In the genomic region with DNA sequence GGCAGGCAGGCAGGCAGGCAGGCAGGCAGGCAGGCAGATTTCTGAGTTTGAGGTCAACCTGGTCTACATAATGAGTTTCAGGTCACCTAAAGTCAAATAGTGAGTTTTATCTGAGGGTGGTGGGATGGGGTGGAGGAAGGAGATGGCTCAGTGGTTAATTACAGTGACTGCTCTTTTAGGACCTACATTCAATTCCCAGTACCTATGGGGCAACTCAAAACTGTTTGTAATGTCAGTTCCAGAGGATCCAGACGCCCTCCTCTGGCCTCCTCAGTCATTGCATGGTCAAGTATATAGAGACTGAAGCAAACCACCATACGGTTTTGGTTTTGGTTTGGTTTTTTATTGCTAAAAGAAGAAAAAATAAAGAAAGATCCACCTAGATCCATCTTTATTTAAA, we compare ENCODE assay signal across 8 mouse cellular contexts. TPM values are rescaled to one million over a fixed set of nuclear protein-coding genes. Genes with fewer than 3 reads are reported as not detected.
DNase-seq lines count a peak whose midpoint lies in the region; ATAC-seq and TF ChIP-seq lines count a peak whose summit lies in the region.
"Had no signal": no experiment of that assay in that cellular context is flagged by ENCODE, and none has a peak within 500 bp of the region (broad histone marks: within the 10 kb centered on the region; RNA-seq: fewer than 3 reads in every experiment).

No protein-coding gene starts in this region.

- H3K27me3 ChIP-seq in kidney, embryonic 16.5 days (ENCODE audit: insufficient read depth, low read length), result no peaks in the 10 kb centered on the region
- H3K27me3 ChIP-seq in spleen, adult 2 months (ENCODE audit: control insufficient read depth, insufficient read depth, low read length), result no peaks in the 10 kb centered on the region
- H3K27me3 ChIP-seq: limb, embryonic 12.5 days had no signal

- no peak overlapping the region for H3K4me3 ChIP-seq in kidney, embryonic 16.5 days (ENCODE audit: low read length)
- no peak overlapping the region for H3K4me3 ChIP-seq in spleen, adult 2 months (ENCODE audit: extremely low read depth, insufficient read depth, insufficient read length)
- H3K4me3 ChIP-seq: limb, embryonic 12.5 days had no signal

- H3K4me2 ChIP-seq in kidney, embryonic 16.5 days (replicated peaks; ENCODE audit: low read depth, low read length), result no peak overlapping the region
- H3K4me2 ChIP-seq: limb, embryonic 12.5 days had no signal

- H3K36me3 ChIP-seq in kidney, embryonic 16.5 days (ENCODE audit: insufficient read depth, low read length), result 0 out of 2 replicates have a peak, but pooled peaks cover 5% of the 10 kb centered on the region
- no peaks in the 10 kb centered on the region for H3K36me3 ChIP-seq in spleen, adult 2 months (ENCODE audit: control insufficient read depth, insufficient read depth, low read length)

- peaks cover 5% of the 10 kb centered on the region for H3K4me1 ChIP-seq in kidney, embryonic 16.5 days (ENCODE audit: insufficient read depth, low read length)
- peaks cover 13% of the 10 kb centered on the region for H3K4me1 ChIP-seq in spleen, adult 2 months (ENCODE audit: control insufficient read depth, insufficient read depth, insufficient read length)
- H3K4me1 ChIP-seq: limb, embryonic 12.5 days had no signal

- H3K9me3 ChIP-seq in kidney, embryonic 16.5 days (ENCODE audit: low read length), result no peaks in the 10 kb centered on the region
- H3K9me3 ChIP-seq: limb, embryonic 12.5 days had no signal

- no peak overlapping the region for H3K9ac ChIP-seq in kidney, embryonic 16.5 days (replicated peaks; ENCODE audit: low read length)
- H3K9ac ChIP-seq: limb, embryonic 12.5 days had no signal

- DNase-seq in kidney, postnatal 10 days, result peak; percentile 48
- DNase-seq in MEL-GATA-1-ER (ENCODE audit: extremely low read depth, low read depth), result peak; percentile 24
- DNase-seq in induced T-regulatory cell, adult 2 months (ENCODE audit: low read depth), result peak; percentile 74
- peak in 1 of 2 experiments; percentile 41 for DNase-seq in spleen, adult 2 months (ENCODE audit: low read depth in 1 of 2, low spot score in 2 of 2)
- DNase-seq in right cerebral cortex, postnatal 25 days, result no peak

- no peak for TF ChIP-seq POLR2A in spleen, adult 2 months (IDR thresholded peaks at IDR 0.05; ENCODE audit: low read depth, low read length)

- H3K27ac ChIP-seq in kidney, embryonic 16.5 days (ENCODE audit: low read length), result no peak overlapping the region
- H3K27ac ChIP-seq in spleen, adult 2 months (ENCODE audit: insufficient read depth, low read length), result no peak overlapping the region
- H3K27ac ChIP-seq: limb, embryonic 12.5 days had no signal

- peak; percentile 6; the same call in 1 of the 2 replicates for TF ChIP-seq CTCF in spleen, adult 2 months (IDR thresholded peaks at IDR 0.05; ENCODE audit: extremely low read depth, insufficient read depth, insufficient read length, insufficient replicate concordance)

- 38% methylated on average over 2 of the region's 2 CpGs for WGBS in kidney, embryonic 16.5 days
- WGBS in spleen, adult 2 months, result 36% methylated on average over 2 of the region's 2 CpGs

- no peak for ATAC-seq in kidney, embryonic 16.5 days (ENCODE audit: low FRiP score, low TSS enrichment)
- no peak for ATAC-seq in frontal cortex, adult (ENCODE audit: low TSS enrichment)

RNA-seq across cellular contexts. Expression of gene Nfyc, which starts 29.9 kb away (rescaled TPM):
- 123 and 133 TPM in 2 replicates for polyA plus RNA-seq in kidney, embryonic 16.5 days (2015; fragmentation: Nextera tagmentation; extraction: Ambion mirVana)
- polyA plus RNA-seq in spleen, adult 2 months (2012; rRNA removed), result 105 and 161 TPM in 2 replicates

RNA-seq across cellular contexts. Expression of gene Kcnq4, which starts 53.0 kb away (rescaled TPM):
- 0.85 and 1.7 TPM in 2 replicates for polyA plus RNA-seq in kidney, embryonic 16.5 days (2015; fragmentation: Nextera tagmentation; extraction: Ambion mirVana)
- 0.65 and 0.98 TPM in 2 replicates for polyA plus RNA-seq in spleen, adult 2 months (2012; rRNA removed)

RNA-seq across cellular contexts. Expression of gene Rims3, which starts 53.2 kb away (rescaled TPM):
- polyA plus RNA-seq in kidney, embryonic 16.5 days (2015; fragmentation: Nextera tagmentation; extraction: Ambion mirVana), result 0.41 and 0.54 TPM in 2 replicates
- polyA plus RNA-seq in spleen, adult 2 months (2012; rRNA removed), result 6.2 and 8.7 TPM in 2 replicates
